Mouse (Mus musculus): ENCODE results near the gene Ankrd33.

Ankrd33 gene

GRCm38 (mm10) chr15:101147115-101147909 is 31.8 kb downstream of the Ankrd33 start:
- no peak for DNase-seq (ENCODE audit: low spot score)

- DNase-seq (ENCODE audit: low spot score) = no peak
Observed at GRCm38 (mm10) chr15:101147910-101148273, 32.3 kb downstream of the Ankrd33 start.

GRCm38 (mm10) chr15:101148604-101149003 is 33.0 kb downstream of the Ankrd33 start:
- DNase-seq (ENCODE audit: low spot score) = no peak

DNA sequence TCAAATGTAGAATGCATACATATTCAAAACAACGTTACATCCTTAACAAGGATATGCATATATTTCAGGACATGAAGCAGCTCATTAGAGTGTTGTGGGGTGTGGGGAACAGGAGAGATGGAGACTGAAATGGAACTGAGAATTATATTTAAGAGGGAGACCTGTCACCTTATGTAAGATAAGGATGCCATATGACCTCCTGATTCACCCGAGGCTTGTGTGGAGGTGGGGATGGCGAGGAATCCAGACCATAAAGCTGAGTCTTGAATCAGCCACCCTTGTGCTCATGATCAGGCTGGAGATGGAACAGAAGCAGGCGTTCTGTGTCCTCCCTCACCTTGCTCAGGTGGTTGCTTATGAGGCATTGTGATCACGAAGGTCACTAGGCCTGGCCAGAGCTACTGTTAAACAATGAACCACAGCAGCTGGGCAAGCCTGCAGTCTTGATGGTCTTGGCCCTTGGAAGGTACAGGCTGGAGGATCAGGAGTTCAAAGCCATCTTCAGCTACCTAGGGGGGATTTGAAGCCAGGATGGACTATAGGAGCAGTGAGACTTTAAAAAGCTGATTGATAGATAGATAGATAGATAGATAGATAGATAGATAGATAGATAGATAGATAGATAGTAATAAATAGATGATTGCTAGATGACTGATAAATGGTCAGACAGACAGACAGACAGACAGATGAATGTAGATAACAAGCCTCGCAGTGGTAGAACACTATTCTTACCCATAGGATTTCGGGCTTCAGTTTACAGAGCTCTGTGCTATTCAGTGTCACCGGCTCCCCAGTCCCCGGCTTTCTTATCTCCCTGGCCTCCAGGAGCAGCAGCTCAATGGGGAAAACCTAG is 36.1 kb downstream of the Ankrd33 start:
- DNase-seq (ENCODE audit: low spot score) = no peak

GRCm38 (mm10) chr15:101154700-101155616 is 39.4 kb downstream of the Ankrd33 start:
- no peak for DNase-seq (ENCODE audit: low spot score)

- no peak for DNase-seq (ENCODE audit: low spot score)
Observed at GRCm38 (mm10) chr15:101160128-101160527, 44.6 kb downstream of the Ankrd33 start.

DNA sequence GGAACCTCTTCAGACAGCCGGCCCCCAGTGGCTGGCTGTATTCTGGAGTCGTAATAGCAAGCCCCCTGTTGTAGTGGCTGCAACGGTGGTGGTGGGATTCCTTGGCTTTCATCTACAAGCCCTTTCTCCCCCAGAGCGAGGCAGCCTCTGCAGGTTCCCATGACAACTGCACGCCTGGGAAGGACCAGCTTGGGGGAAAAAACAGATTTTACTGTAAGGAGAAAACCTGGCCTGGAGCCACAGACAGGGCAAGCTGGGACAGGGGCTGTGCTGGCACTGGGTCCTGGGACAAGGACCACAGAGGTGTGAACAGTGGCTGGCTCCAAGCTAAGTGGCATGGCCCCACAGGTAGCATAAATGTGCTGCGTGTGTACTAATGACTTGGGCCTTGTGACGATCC is 45.0 kb downstream of the Ankrd33 start:
- DNase-seq (ENCODE audit: low spot score) = peak; percentile 62

- DNase-seq (ENCODE audit: low spot score) = no peak
Observed at GRCm38 (mm10) chr15:101161534-101161933, 46.0 kb downstream of the Ankrd33 start.

- DNase-seq (ENCODE audit: low spot score) = no peak
Observed at GRCm38 (mm10) chr15:101163056-101163458, 47.5 kb downstream of the Ankrd33 start.

GRCm38 (mm10) chr15:101163854-101164253 is 48.3 kb downstream of the Ankrd33 start:
- no peak for DNase-seq (ENCODE audit: low spot score)

- no peak for DNase-seq (ENCODE audit: low spot score)
Observed at GRCm38 (mm10) chr15:101164291-101164690, 48.7 kb downstream of the Ankrd33 start.

- DNase-seq (ENCODE audit: low spot score) = no peak
Observed at GRCm38 (mm10) chr15:101165658-101166437, 50.3 kb downstream of the Ankrd33 start.

DNA sequence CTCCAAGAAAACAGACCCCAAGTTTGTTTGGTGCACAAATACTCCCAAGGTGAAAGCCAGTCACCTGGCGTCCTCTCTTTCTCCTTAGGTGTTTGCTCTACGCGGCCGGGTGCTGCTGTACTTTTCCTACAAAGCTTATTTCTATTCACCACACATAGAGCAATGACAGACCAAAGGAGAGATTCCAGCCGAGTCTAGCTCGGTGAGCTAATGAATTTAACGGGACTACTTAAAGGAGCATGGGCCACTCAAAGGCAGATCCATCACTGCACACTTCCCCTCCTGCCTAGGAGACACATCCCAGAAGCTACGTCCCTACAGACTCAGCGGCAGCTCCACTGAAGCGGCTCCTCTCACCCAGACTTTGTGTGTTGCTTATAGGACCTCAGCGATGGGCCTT is 52.0 kb downstream of the Ankrd33 start:
- DNase-seq (ENCODE audit: low spot score) = no peak
